Mouse (Mus musculus) intestine, embryonic 15.5 days (tissue): Measurements from ENCODE around the gene Cavin3. TPM values are rescaled to one million over a fixed set of nuclear protein-coding genes. Genes with fewer than 3 reads are reported as not detected.

ENCODE experiments used
- ATAC-seq: fragments of 200-750 bp; cut with Nextera tagmentation; 2 replicates; pipeline ENCODE4 v1.8.0; 2017; ENCODE audit warnings: moderate TSS enrichment, moderate library complexity
- H3K27ac ChIP-seq: fragments of 300-500 bp; sonication (generic); 2 replicates; pipeline ENCODE4 v1.5.1; 2015; ENCODE audit warnings: mild to moderate bottlenecking, inconsistent platforms
- H3K27me3 ChIP-seq: fragments of 300-500 bp; sonication (generic); replicated peaks from 2 replicates; pipeline ENCODE4 v1.6.1; 2015; ENCODE audit warnings: inconsistent platforms
- H3K36me3 ChIP-seq: fragments of 300-500 bp; sonication (generic); 2 replicates; pipeline ENCODE4 v1.6.1; 2015; ENCODE audit warnings: inconsistent platforms
- H3K4me1 ChIP-seq: fragments of 300-500 bp; sonication (generic); replicated peaks from 2 replicates; pipeline ENCODE4 v1.6.1; 2015; ENCODE audit warnings: inconsistent platforms
- H3K4me2 ChIP-seq: fragments of 300-500 bp; sonication (generic); replicated peaks from 2 replicates; pipeline ENCODE4 v1.6.1; 2015; ENCODE audit warnings: mild to moderate bottlenecking, inconsistent platforms
- H3K4me3 ChIP-seq: fragments of 300-500 bp; sonication (generic); replicated peaks from 2 replicates; pipeline ENCODE4 v1.5.1; 2015; ENCODE audit warnings: inconsistent platforms
- H3K9ac ChIP-seq: fragments of 300-500 bp; sonication (generic); 2 replicates; pipeline ENCODE4 v1.6.1; 2015; ENCODE audit warnings: inconsistent platforms
- H3K9me3 ChIP-seq: fragments of 300-500 bp; sonication (generic); 2 replicates; pipeline ENCODE4 v1.6.1; 2016; ENCODE audit warnings: inconsistent platforms
- WGBS: fragments of 180-500 bp; shearing (Covaris S2); methylation state at CpG from one replicate; pipeline ENCODE4 v1.1.7; 2015; 5-methylcytosine and 5-hydroxymethylcytosine counted together
- polyA plus RNA-seq: library from polyadenylated mRNA; unstranded; fragments of >200 nt; fragmentation: Nextera tagmentation; extraction: Ambion mirVana; gene quantifications from 2 replicates; pipeline ENCODE4 v1.2.1, GENCODE M21; 2015

Cavin3 gene
- 93.1 and 95.0 TPM in 2 replicates for polyA plus RNA-seq

DNA sequence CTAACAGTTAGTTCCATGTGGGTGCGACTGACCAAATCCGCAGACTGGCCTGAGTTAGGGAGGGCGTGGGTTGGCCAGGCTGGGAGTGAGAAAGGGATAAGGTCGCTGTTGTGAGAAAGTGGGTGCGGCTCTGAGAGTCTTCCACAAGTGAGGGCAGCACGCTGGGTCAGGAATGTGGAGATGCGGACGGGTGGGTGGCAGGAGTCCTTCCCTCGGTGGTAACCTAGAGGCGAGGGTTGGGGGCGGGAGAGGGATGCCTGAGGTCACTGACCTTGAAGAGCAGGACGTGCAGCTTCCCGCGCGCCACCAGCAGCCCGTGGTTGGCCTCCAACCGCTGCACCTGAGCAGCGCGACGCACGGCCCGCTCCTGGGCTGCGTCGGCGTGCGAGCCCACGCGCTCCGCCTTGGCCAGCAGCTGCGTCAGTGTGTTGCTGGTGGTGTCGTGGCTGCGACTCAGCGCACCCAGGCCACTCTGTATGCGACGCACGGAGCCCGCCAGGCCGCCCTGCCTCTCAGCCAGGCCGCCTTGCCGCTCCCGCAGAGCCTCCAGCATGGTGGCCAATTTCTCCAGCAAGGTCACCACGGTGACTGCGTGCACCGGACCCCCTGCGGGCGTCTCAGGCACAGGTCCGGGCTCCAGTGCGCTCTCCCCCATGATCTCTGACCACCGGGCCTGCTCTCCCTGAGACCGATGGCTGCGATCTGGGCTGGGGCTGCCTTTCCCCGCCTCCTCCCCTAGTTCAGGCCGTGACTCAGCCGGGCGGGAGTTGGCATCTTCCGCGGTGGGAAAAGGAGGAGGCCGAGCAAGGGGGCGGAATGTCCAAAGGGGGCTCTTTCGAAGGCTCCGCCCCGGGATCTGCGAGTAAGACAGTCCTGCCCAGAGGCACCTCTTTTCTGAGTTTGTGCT lies at the start of gene Cavin3:
Cavin3 (minus strand) TSS at position 796 of the 907 bp plus-strand sequence.
- Histone ChIP-seq H3K36me3 (no peaks in the 10 kb centered on the region), H3K9me3 (no peaks in the 10 kb centered on the region), H3K4me3 (peak within 1 kb of the TSS; percentile 56), H3K9ac (peak within 1 kb of the TSS; percentile 66), H3K4me2 (peak within 1 kb of the TSS; percentile 93), H3K27me3 (no peaks in the 10 kb centered on the region; the same call in 1 of the 2 replicates), H3K4me1 (0 out of 2 replicates have a peak, but pooled peaks cover 7% of the 10 kb centered on the region), H3K27ac (peak within 1 kb of the TSS; percentile 87)
- ATAC-seq = peak; percentile 89
- WGBS = 4% methylated on average over 62 of the region's 63 CpGs

GRCm38 (mm10) chr7:105528094-105528493 lies 46.0 kb upstream of the Cavin3 start:
- Histone ChIP-seq H3K4me3 (no peak overlapping the region), H3K4me1 (no peaks in the 10 kb centered on the region), H3K4me2 (no peak overlapping the region), H3K9ac (no peak overlapping the region), H3K27ac (no peak overlapping the region), H3K9me3 (no peaks in the 10 kb centered on the region), H3K27me3 (no peaks in the 10 kb centered on the region), H3K36me3 (no peaks in the 10 kb centered on the region)
- ATAC-seq = no peak; the same call in 1 of the 2 replicates
- 82% methylated on average over 4 of the region's 4 CpGs for WGBS

GRCm38 (mm10) chr7:105527306-105527937 lies 45.3 kb upstream of the Cavin3 start:
- peak; percentile 62; the same call in 1 of the 2 replicates for ATAC-seq
- H3K4me1 ChIP-seq = no peaks in the 10 kb centered on the region
- H3K4me2 ChIP-seq = no peak overlapping the region
- 50% methylated on average over 1 of the region's 1 CpGs for WGBS
- H3K27ac ChIP-seq = no peak overlapping the region
- no peak overlapping the region for H3K9ac ChIP-seq
- no peaks in the 10 kb centered on the region for H3K27me3 ChIP-seq
- no peak overlapping the region for H3K4me3 ChIP-seq
- no peaks in the 10 kb centered on the region for H3K9me3 ChIP-seq
- no peaks in the 10 kb centered on the region for H3K36me3 ChIP-seq

DNA sequence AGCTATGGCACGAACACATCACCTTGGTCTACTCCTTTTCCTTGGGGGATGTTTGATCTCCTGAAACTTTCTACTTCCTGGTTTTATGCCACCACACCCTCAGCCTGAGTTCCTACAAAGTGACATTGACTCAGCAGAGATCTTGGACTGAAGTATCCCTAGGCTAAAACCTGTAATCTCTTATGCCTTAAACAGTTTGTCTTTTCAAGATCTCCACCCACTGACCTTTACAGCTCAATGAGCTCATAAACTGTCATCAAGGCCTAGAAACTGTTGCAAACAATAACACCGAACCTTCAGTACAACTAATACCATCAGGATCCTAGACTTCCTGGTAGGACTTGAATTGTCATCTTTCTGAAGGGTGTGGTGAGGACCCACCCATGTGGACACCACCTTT lies 42.1 kb upstream of the Cavin3 start:
- 85% methylated on average over 2 of the region's 2 CpGs for WGBS

GRCm38 (mm10) chr7:105520201-105520600 lies 38.1 kb upstream of the Cavin3 start:
- Histone ChIP-seq H3K4me3 (no peak overlapping the region), H3K36me3 (no peaks in the 10 kb centered on the region), H3K9ac (no peak overlapping the region), H3K4me1 (no peaks in the 10 kb centered on the region), H3K9me3 (no peaks in the 10 kb centered on the region), H3K27me3 (no peaks in the 10 kb centered on the region), H3K4me2 (no peak overlapping the region), H3K27ac (no peak overlapping the region)
- WGBS = 35% methylated on average over 6 of the region's 6 CpGs
- ATAC-seq = no peak

More for the DNA sequence above, 42.1 kb upstream of the Cavin3 start:
- no peak for ATAC-seq
- Histone ChIP-seq H3K4me2 (no peak overlapping the region), H3K9ac (no peak overlapping the region), H3K4me3 (no peak overlapping the region), H3K27me3 (no peaks in the 10 kb centered on the region), H3K27ac (no peak overlapping the region), H3K36me3 (no peaks in the 10 kb centered on the region), H3K9me3 (no peaks in the 10 kb centered on the region), H3K4me1 (no peaks in the 10 kb centered on the region)

DNA sequence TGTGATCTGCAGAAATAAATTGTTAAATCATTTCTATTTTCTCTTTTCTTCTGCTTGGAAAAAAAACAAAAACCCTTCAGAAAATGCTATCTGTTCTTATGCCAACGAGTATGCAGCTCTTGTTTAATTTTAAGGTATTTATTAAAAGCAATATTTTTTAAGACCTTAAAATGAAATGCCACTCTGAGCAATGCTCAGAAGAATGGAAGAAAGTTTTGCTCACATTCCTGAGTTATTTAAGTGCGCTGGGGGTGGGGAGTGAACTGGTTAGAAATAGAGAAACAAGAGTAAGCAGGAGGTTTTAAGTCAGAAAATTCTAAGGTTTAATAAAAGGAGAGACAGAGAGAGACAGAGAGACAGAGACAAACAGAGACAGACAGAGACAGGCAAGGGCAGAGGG lies 37.7 kb upstream of the Cavin3 start:
- Histone ChIP-seq H3K4me2 (no peak overlapping the region), H3K27ac (no peak overlapping the region), H3K4me3 (no peak overlapping the region), H3K9me3 (no peaks in the 10 kb centered on the region), H3K4me1 (no peaks in the 10 kb centered on the region), H3K36me3 (no peaks in the 10 kb centered on the region), H3K27me3 (no peaks in the 10 kb centered on the region), H3K9ac (no peak overlapping the region)
- WGBS = 75% methylated on average over 2 of the region's 2 CpGs
- no peak for ATAC-seq

DNA sequence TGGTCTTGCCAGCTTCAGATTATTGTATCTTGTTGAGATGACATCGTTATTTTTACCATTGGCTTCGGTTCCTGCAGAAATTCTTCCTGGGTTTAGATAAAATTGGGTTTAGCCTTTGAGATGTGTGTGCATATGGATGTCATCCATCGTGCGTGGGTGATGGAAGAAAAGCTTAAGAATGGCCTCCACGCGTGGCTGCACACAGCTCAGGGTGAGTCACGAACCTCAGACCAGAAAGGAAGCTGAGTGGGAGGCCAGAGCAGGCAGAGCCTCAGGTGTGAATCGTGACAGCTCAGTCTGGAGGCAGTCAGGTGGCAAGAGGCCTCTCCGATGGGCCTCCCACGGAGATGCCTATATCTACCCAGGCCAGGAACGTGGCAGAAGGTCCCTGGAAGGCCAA lies 37.2 kb upstream of the Cavin3 start:
- H3K4me3 ChIP-seq = no peak overlapping the region
- H3K4me2 ChIP-seq = no peak overlapping the region
- H3K9me3 ChIP-seq = no peaks in the 10 kb centered on the region
- no peaks in the 10 kb centered on the region for H3K36me3 ChIP-seq
- H3K27me3 ChIP-seq = no peaks in the 10 kb centered on the region
- no peak overlapping the region for H3K9ac ChIP-seq
- no peak overlapping the region for H3K27ac ChIP-seq
- 74% methylated on average over 11 of the region's 11 CpGs for WGBS
- no peaks in the 10 kb centered on the region for H3K4me1 ChIP-seq
- no peak for ATAC-seq

GRCm38 (mm10) chr7:105516669-105517360 lies 34.7 kb upstream of the Cavin3 start:
- H3K4me3 ChIP-seq = no peak overlapping the region
- no peaks in the 10 kb centered on the region for H3K36me3 ChIP-seq
- H3K9me3 ChIP-seq = no peaks in the 10 kb centered on the region
- ATAC-seq = no peak
- H3K9ac ChIP-seq = no peak overlapping the region
- H3K4me1 ChIP-seq = no peaks in the 10 kb centered on the region
- no peak overlapping the region for H3K27ac ChIP-seq
- WGBS = 33% methylated on average over 9 of the region's 9 CpGs
- no peak overlapping the region for H3K4me2 ChIP-seq
- no peaks in the 10 kb centered on the region for H3K27me3 ChIP-seq

GRCm38 (mm10) chr7:105515178-105515577 lies 33.1 kb upstream of the Cavin3 start:
- no peaks in the 10 kb centered on the region for H3K36me3 ChIP-seq
- 6% methylated on average over 5 of the region's 5 CpGs for WGBS
- no peak overlapping the region for H3K27ac ChIP-seq
- no peak overlapping the region for H3K9ac ChIP-seq
- H3K4me1 ChIP-seq = no peaks in the 10 kb centered on the region
- no peak overlapping the region for H3K4me3 ChIP-seq
- H3K9me3 ChIP-seq = no peaks in the 10 kb centered on the region
- H3K4me2 ChIP-seq = no peak overlapping the region
- no peaks in the 10 kb centered on the region for H3K27me3 ChIP-seq
- peak; percentile 70 for ATAC-seq

DNA sequence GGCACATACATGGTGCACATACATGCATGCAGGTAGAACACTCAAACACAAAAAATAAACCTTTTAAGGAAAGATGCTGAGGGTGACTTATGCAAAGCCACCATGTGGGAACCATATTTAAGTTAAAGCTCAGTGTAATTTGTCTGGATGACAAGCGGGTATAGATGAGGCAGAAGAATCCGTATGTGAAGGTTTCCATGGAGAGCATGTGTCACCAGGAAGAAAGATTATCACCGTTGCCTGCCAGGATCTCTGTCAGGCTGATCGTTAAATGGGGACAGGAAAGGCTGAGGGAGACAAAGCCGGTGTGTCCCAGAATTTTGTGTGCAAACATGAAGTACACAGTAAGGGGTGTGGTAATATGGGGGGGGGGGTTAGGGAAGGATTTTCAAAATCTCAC lies 32.5 kb upstream of the Cavin3 start:
- Histone ChIP-seq H3K9me3 (no peaks in the 10 kb centered on the region), H3K27ac (no peak overlapping the region), H3K4me2 (no peak overlapping the region), H3K27me3 (no peaks in the 10 kb centered on the region), H3K4me3 (no peak overlapping the region), H3K4me1 (no peaks in the 10 kb centered on the region), H3K9ac (no peak overlapping the region), H3K36me3 (no peaks in the 10 kb centered on the region)
- 36% methylated on average over 5 of the region's 5 CpGs for WGBS
- ATAC-seq = no peak

DNA sequence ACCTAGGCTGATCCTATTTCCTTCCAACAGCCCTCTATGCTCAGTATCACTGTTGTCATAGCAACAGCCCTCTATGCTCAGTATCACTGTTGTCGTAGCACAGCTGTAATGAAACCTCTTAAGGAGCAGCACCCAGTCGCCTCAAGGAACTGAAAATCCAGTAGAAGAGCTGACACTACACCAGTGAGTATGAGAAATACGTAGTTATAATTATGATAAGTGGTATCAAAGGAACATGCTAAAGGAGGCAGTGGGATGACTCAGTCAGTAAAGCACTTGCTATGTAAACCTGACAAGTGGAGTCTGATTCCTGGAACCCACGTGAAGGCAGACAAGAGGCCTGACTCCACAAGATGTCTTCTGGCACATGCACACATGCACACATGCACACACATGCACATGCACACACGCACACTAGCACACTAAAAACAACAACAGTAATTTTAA lies 31.8 kb upstream of the Cavin3 start:
- no peak for ATAC-seq
- no peaks in the 10 kb centered on the region for H3K9me3 ChIP-seq
- H3K27me3 ChIP-seq = no peaks in the 10 kb centered on the region
- 52% methylated on average over 5 of the region's 5 CpGs for WGBS
- H3K9ac ChIP-seq = no peak overlapping the region
- H3K27ac ChIP-seq = no peak overlapping the region
- H3K4me1 ChIP-seq = no peaks in the 10 kb centered on the region
- no peak overlapping the region for H3K4me3 ChIP-seq
- no peak overlapping the region for H3K4me2 ChIP-seq
- no peaks in the 10 kb centered on the region for H3K36me3 ChIP-seq

DNA sequence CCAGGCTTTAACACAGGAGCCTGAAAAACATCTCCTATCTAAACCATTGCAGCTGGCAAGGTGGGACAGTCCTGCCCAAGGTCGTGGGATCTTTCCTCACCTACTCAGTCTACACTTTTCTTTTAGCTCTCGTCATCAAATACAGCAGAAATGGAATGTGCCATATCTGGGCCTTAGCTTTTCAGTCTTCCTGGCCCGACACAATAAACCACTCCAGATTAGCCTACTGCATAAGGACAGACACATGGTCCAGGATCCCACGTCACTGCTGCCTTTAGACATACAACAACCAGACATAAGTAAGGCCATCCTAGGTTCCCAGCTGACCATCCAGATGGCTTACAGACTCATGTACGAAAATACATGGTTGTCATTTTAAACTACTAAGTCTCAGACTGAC lies 28.0 kb upstream of the Cavin3 start:
- no peak overlapping the region for H3K4me3 ChIP-seq
- H3K9ac ChIP-seq = no peak overlapping the region
- no peak overlapping the region for H3K27ac ChIP-seq
- no peak for ATAC-seq
- H3K36me3 ChIP-seq = no peaks in the 10 kb centered on the region
- no peaks in the 10 kb centered on the region for H3K4me1 ChIP-seq
- 81% methylated on average over 5 of the region's 5 CpGs for WGBS
- H3K27me3 ChIP-seq = no peaks in the 10 kb centered on the region
- H3K4me2 ChIP-seq = no peak overlapping the region
- H3K9me3 ChIP-seq = no peaks in the 10 kb centered on the region
